Mouse (Mus musculus) gastrocnemius, adult 2 months (tissue): ENCODE data around the gene Rbm47. TPM values are rescaled to one million over a fixed set of nuclear protein-coding genes. Genes with fewer than 3 reads are reported as not detected.

Source experiments
- DNase-seq: peaks from one replicate; pipeline ENCODE4 v3.0.0; 2022
- H3K27ac ChIP-seq: fragments of 200-600 bp; 2 replicates; pipeline ENCODE4 v1.8.1; 2022; ENCODE audit warnings: mild to moderate bottlenecking
- H3K4me3 ChIP-seq: fragments of 200-600 bp; 2 replicates; pipeline ENCODE4 v1.8.1; 2022; ENCODE audit warnings: mild to moderate bottlenecking, moderate library complexity
- CTCF ChIP-seq: fragments of 200-600 bp; IDR thresholded peaks from 2 replicates; pipeline ENCODE4 v1.8.1; 2022; ENCODE audit warnings: antibody characterized with exemption, mild to moderate bottlenecking, moderate library complexity
- intact Hi-C: fragments of 180-260 bp; cut with DNase I; formaldehyde crosslinking; loops from one replicate; pipeline ENCODE4 v1.15.1; 2025
- total RNA-seq, 2 experiments: library from RNA; stranded (reverse); gene quantifications; 2 replicates each; pipeline ENCODE4 v1.2.3; 2021

Rbm47 gene
- total RNA-seq, 2 experiments from 2014 or later: 0.64 to 0.66 TPM

DNA sequence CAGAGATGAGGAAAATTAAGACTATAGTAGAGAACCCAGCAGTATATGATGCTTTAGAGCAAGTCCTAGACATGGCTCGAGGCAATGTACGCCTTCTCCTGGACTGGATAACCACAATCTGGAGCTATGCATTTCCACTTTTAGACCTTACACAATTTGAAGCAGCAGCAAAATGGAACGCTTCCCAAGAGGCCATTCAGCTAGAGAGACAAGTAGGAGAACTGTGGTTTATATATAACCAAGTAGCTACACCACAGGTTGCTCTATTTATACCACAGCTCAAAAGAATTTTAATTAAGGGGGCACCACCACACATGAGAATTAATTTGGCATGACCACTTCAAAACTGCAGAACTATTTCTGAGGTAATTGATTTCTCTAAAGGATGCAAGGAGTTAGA is 9.2 kb upstream of the Rbm47 start:
- Histone ChIP-seq H3K27ac (no peak overlapping the region), H3K4me3 (no peak overlapping the region)
- intact Hi-C loops: no loop called here
- TF ChIP-seq CTCF: no peak
- no peak for DNase-seq

DNA sequence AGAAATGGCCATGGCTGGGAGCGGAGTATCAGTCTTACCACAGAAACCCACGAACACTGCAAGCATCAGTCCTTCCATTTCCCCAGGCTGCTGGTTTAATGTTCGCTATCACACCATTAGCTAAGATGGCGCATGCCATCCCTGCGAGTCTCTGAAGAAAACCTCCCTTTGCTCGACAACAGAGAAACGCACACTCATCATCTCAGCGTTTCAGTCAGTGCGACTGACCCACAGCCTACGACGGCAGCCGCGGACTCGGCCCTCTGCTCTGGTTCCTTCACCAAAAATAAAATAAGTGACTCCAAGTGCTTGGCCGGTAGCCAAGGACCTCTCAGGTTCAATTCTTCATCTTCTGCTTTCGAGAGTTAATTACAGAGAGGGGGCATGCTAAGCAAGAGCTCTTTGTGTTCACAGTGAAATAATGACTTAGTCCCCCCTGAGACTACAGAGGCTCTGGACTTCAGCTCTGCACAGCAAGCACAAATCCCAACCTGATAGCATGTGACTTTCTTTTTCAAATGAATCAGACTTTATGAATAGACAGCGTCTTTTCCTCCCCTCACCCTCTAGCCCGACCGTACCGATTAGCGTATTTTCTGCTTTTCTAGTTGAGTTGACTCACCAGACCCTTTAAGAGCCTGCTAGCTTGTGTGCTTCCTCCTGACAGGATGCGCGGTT is 1.4 kb upstream of the Rbm47 start:
- intact Hi-C loops: no loop called here
- no peak overlapping the region for H3K4me3 ChIP-seq
- no peak overlapping the region for H3K27ac ChIP-seq
- DNase-seq: no peak
- no peak for TF ChIP-seq CTCF

DNA sequence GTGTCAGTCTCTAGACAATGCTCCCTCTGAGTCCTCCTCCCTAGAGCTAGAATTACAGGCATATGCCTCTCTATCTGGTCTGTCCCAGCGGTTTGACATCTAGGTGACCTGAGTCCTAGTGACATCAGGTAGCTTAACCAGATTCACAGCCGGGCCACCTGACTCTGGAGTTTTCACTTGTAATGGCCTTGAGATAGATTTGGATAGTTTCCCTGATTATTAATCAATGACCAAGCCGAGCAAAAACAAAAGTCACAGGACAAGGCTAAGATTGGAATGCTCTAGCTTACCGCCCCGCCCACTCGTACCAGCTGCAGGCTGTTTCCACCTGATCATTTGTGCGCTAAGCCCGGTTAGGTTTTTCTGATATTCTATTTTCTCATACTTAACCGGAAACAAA is 2.3 kb downstream of the Rbm47 start:
- Histone ChIP-seq H3K4me3 (no peak overlapping the region), H3K27ac (no peak overlapping the region)
- TF ChIP-seq CTCF: no peak
- intact Hi-C loops: no loop called here
- no peak for DNase-seq

DNA sequence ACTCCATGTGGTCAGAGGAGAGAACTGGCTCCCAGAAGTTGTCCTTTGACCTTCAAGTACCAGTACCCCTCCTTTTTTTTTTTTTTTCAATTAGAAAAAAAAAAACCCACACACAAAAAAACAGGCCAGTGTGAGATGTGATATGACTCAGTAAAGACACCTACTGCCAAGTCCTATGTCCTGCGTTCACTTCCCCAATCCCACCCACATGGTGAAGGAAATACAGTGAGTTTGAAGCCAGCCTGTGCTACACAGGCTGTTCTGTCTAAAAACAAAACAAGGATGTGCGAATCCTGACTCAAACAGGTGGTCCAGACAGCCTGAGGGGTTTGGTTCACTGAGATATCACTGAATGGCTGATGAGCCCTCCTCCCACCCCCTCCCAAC is 3.8 kb downstream of the Rbm47 start:
- H3K4me3 ChIP-seq: no peak overlapping the region
- no peak for DNase-seq
- no peak for TF ChIP-seq CTCF
- no peak overlapping the region for H3K27ac ChIP-seq
- intact Hi-C loops: no loop called here

DNA sequence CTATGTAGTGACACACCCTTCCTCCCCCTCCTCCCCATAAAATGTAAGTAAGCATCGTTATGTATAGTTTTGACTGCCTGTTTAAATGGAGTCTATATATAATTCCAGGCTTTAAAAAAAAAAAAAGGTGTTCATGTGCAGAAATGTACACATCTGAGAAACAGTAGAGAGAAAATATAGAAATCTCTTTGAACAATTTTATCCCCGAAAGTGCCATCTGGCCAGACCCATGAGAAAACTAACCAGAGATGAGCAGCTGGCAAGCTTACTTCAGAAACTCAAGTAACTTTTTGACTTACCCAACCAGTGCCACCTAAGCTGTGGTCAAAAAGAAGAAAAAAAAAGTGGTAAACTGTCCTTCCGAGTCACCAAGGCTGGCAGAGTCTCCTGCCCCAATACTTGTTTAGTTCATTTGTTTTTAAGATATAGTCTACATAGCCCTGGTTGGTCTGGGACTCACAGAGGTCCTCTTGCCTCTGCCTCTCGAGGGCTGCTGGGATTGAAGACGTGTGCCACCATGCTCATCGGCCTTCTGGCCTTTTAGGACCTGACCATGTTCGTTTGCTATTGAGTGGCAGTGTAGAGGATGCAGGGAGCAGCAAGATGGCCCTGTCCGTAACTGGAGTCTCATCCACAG is 4.3 kb downstream of the Rbm47 start:
- intact Hi-C loops: no loop called here
- no peak for TF ChIP-seq CTCF
- DNase-seq: no peak
- Histone ChIP-seq H3K27ac (no peak overlapping the region), H3K4me3 (no peak overlapping the region)

DNA sequence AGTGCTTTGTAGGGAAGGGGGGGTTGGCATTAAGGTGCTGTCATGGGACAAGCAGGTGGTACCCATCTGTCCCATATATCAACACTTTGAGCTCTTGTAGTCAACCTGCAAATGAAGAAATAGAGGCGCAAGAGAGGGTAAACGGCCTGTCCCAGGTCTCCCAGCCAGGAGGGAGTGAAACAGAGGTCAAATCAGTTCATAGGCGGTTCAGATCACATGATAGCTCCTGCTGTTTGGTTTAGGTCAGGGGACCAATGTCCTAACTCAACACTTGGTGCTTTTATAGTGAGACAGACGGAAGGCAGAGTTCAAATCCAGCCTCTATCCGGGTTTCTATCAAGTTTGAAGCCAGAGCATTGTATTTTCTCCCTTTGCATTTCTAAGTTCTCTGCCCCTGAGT is 6.0 kb downstream of the Rbm47 start:
- Histone ChIP-seq H3K4me3 (no peak overlapping the region), H3K27ac (no peak overlapping the region)
- TF ChIP-seq CTCF: no peak
- intact Hi-C loops: no loop called here
- DNase-seq: no peak

DNA sequence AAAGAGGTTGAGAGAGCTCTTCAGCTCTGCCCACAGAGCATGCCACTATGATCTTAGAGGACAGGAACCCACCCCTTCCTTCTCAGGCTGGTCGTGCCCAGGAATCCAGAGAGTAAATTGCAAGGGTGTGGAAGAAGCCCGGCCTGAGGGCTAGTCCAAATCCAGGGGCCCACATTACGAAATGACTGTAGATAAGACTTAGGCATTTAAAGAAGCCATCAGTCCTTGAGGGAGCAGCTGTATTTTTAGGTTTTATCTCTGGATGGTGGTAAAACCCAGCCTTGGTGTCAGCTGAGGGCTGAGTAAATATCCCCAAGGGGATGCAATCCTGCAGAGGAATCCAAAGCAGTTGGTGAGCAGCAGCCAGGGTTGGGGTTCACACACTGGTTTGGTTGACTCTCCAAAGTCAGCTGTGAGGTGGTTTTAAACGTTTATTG is 6.7 kb downstream of the Rbm47 start:
- no peak for DNase-seq
- intact Hi-C loops: no loop called here
- TF ChIP-seq CTCF: no peak
- Histone ChIP-seq H3K4me3 (no peak overlapping the region), H3K27ac (no peak overlapping the region)

DNA sequence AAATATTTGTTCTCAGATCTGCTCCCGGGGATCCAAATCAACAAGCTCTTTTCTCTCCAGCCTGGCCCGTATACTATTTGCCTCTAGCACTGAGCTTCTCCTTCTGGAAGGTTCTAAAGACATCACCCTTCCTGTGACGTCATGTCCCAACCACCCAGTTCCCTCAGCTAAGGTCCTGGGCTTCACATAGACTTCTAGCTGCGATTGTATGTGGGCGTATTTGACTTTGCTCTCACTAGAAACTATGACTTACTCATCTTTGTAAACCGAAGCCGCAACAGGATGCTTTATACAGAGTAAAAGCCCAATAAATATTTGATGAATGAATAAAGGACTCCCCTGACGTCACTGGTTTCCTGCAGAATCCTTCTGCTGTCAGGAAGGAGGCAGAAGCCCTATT is 7.2 kb downstream of the Rbm47 start:
- Histone ChIP-seq H3K4me3 (no peak overlapping the region), H3K27ac (no peak overlapping the region)
- TF ChIP-seq CTCF: no peak
- intact Hi-C loops: no loop called here
- no peak for DNase-seq

DNA sequence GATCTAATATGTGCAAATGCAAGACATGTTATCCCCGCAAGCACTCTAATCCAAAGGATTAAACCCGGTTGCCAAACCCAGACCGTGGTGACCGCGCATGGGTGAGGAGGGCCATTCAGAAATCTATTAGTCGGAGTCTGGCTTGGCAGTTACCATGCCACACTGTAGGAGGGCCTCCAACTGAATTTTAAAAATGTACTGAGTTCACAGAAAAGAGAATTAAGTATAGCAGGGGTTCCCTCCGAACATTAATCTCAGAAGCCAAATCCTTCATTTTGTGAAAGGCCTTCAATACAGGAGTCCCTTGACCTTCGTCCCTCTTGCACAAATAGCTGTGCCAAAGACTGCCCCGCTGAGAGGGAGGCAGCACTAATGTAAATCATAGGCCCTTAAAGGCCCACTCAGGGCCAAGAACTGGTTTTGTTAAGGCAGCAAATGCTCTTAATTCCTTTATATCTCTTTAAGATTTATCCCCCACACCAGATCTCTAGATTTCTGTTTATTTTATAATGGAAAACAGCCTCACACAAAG is 16.4 kb downstream of the Rbm47 start:
- no peak overlapping the region for H3K4me3 ChIP-seq
- no peak for TF ChIP-seq CTCF
- intact Hi-C loops: no loop called here

DNA sequence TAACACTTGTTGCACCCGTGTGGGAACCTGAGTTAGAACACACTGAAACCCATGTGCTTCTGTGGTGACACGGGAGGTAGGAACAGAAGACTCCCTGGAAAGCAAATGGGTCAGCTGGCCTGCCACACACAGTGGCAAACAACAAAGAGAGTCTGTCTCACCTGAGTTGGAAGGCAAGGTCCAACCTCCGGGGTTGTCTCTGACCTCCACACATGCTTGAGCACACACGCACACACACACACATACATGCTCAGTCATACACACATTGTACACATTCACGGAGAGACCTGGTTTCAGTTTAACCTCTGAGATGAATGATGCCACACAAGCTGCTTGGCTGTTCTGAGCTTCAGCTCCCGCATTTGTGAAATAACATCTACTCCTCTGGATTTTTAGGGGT is 18.3 kb downstream of the Rbm47 start:
- intact Hi-C loops: no loop called here
- DNase-seq: no peak
- TF ChIP-seq CTCF: no peak
- Histone ChIP-seq H3K4me3 (no peak overlapping the region), H3K27ac (no peak overlapping the region)

More for the DNA sequence above, 16.4 kb downstream of the Rbm47 start:
- H3K27ac ChIP-seq: no peak overlapping the region
- no peak for DNase-seq

DNA sequence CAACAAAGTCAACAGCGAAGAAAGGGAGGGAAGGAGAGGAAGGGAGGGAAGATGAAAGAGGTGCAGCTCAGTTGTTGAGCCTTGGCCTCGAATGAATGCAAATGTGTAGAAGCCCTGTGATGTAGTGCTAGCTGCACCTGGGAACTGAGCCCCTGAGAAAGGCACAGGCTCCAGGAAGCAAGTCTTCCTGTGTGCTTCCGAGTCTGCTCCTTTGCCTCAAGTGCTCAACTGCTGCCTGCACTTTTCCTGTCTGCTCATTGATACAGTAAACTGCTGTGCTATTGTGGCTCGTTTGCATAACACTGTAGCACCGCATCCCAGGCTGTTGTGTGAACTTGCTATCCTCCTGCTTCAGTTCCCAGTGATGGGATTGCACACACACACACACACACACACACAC is 19.4 kb downstream of the Rbm47 start:
- intact Hi-C loops: no loop called here
- no peak for DNase-seq
- TF ChIP-seq CTCF: no peak
- H3K27ac ChIP-seq: no peak overlapping the region
- H3K4me3 ChIP-seq: no peak overlapping the region

DNA sequence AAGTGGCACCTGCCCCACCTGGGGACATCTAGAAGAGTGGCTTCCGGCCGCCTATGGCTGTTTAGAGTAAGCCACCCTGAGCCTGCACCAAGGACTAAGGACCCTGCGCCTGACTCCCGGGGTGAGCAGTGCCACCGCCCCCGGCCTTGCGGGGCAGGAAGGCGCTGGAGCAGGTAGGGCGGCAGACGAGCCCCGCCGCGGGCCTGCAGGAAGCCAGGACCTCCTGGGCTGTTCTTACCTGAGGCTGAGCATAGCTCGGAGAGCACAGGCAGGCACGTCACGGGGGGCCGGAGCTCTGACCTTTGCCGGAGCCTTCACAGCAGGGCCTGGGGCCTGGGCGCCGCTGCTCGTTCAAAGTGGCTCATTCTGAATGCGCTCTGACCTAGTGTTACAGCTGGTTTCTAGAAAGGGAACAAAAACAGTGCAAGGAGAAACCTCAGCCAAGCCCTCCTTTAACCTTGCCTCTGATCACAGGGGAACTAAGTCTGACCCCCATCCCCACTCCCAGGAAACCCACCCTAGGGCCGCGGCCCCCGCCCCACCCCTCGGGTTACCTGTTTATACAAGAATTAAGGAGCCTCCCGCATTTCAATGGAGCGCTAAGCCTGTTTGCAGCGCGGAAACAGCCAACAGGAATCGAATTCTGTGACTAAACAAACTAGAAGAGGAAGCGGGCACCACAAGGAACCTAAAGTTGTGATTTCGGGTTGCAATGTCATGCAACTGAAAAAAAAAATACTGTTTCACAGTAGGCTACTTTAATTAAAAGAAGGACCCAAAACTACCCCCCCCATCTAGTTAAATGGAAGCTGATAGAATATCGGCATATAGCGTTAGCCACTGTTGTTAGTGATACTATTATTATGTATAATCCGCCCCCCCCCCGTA is 21.4 kb downstream of the Rbm47 start:
- Histone ChIP-seq H3K4me3 (peak overlapping the region; percentile 78), H3K27ac (peak overlapping the region; percentile 63)
- DNase-seq: peak; percentile 30
- no peak for TF ChIP-seq CTCF
- intact Hi-C loops: no loop called here
